Mouse (Mus musculus): Measurements from ENCODE around the gene Kcnj5. TPM values are rescaled to one million over a fixed set of nuclear protein-coding genes. Genes with fewer than 3 reads are reported as not detected.

The Kcnj5 gene
- total RNA-seq, 1 experiment = 0.13 TPM

DNA sequence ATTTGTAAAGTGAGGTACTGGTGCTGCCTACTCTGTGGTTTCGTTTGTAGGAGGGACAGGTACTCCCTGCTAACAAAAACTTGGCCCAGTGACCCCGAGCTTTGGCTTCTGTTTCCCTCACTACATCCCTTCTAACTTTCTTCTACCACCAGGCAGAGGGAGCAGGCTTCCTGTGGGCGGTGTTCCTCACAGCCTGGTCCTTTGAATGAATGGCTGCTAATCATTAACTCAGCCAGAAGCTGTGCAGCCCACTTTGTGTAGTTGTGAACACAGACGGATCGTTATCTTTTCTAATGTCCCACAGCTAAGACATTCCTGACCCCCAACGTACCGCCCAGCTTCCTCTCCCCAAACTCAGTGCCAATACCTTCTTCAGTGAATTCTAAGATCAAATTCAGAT is 52.5 kb downstream of the Kcnj5 start:
- H3K36me3 ChIP-seq (ENCODE audit: control insufficient read depth, insufficient read depth, low read length, poor library complexity, severe bottlenecking) = no peaks in the 10 kb centered on the region
- no peak for DNase-seq (ENCODE audit: low read depth, low spot score)
- TF ChIP-seq CHD2 (IDR thresholded peaks at IDR 0.05; ENCODE audit: low read depth, low read length) (no peak), MAFK (IDR thresholded peaks at IDR 0.05; ENCODE audit: insufficient read depth, low read depth, low read length) (no peak), ZNF384 (IDR thresholded peaks at IDR 0.05; ENCODE audit: low read depth, low read length) (no peak), ZC3H11A (IDR thresholded peaks at IDR 0.05; ENCODE audit: borderline replicate concordance, low read depth, low read length) (no peak), HCFC1 (IDR thresholded peaks at IDR 0.05; ENCODE audit: borderline replicate concordance, insufficient read depth, low read length) (no peak)
- H3K4me1 ChIP-seq (ENCODE audit: control insufficient read depth in 2 of 2, insufficient read depth in 2 of 2, low read length in 2 of 2, poor library complexity in 1 of 2) = 0 out of 4 replicates have a peak, but pooled peaks cover 0 to 5% of the 10 kb centered on the region in 2 experiments
- in situ Hi-C loops (cut with MboI; ENCODE audit: low sequenced_read_pairs in 2 of 2, unreplicated experiment in 2 of 2) = no loop called here
- H3K27ac ChIP-seq (ENCODE audit: insufficient read depth, low read depth, low read length, poor library complexity, severe bottlenecking) = no peak overlapping the region
- no peaks in the 10 kb centered on the region for H3K9me3 ChIP-seq (ENCODE audit: control insufficient read depth, insufficient read depth, low read depth, low read length)
- no peak overlapping the region for H3K4me3 ChIP-seq (ENCODE audit: insufficient read depth in 1 of 2, low read depth in 1 of 2, low read length in 2 of 2, poor library complexity in 1 of 2, severe bottlenecking in 1 of 2)
- no peak overlapping the region for H3K9ac ChIP-seq (ENCODE audit: insufficient read depth, low read depth, low read length, poor library complexity, severe bottlenecking)

DNA sequence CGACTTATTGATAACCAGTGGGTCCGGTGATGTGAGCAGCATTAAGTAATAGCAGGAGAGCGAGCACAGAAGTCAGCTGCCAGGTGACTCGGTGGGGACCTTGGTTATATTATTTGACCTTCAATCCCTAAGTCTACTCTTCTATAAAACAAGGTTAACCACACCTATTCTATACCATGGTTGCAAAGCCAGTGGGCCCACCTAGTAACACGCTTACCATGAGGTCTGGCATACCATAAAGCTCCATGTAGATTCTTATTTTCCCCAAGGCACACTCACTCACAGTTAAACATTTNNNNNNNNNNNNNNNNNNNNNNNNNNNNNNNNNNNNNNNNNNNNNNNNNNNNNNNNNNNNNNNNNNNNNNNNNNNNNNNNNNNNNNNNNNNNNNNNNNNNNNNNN is 60.6 kb downstream of the Kcnj5 start:
- DNase-seq (ENCODE audit: low read depth, low spot score) = no peak
- H3K4me3 ChIP-seq (ENCODE audit: insufficient read depth in 1 of 2, low read depth in 1 of 2, low read length in 2 of 2, poor library complexity in 1 of 2, severe bottlenecking in 1 of 2) = no peak overlapping the region
- H3K27ac ChIP-seq (ENCODE audit: insufficient read depth, low read depth, low read length, poor library complexity, severe bottlenecking) = no peak overlapping the region
- H3K9ac ChIP-seq (ENCODE audit: insufficient read depth, low read depth, low read length, poor library complexity, severe bottlenecking) = no peak overlapping the region
- in situ Hi-C loops (cut with MboI; ENCODE audit: low sequenced_read_pairs in 2 of 2, unreplicated experiment in 2 of 2) = no loop called here
- H3K9me3 ChIP-seq (ENCODE audit: control insufficient read depth, insufficient read depth, low read depth, low read length) = no peaks in the 10 kb centered on the region
- TF ChIP-seq MAFK (IDR thresholded peaks at IDR 0.05; ENCODE audit: insufficient read depth, low read depth, low read length) (no peak), HCFC1 (IDR thresholded peaks at IDR 0.05; ENCODE audit: borderline replicate concordance, insufficient read depth, low read length) (no peak), CHD2 (IDR thresholded peaks at IDR 0.05; ENCODE audit: low read depth, low read length) (no peak), ZNF384 (IDR thresholded peaks at IDR 0.05; ENCODE audit: low read depth, low read length) (no peak), ZC3H11A (IDR thresholded peaks at IDR 0.05; ENCODE audit: borderline replicate concordance, low read depth, low read length) (no peak)
- no peaks in the 10 kb centered on the region for H3K36me3 ChIP-seq (ENCODE audit: control insufficient read depth, insufficient read depth, low read length, poor library complexity, severe bottlenecking)
- H3K4me1 ChIP-seq (ENCODE audit: control insufficient read depth in 2 of 2, insufficient read depth in 2 of 2, low read length in 2 of 2, poor library complexity in 1 of 2) = no peaks in the 10 kb centered on the region

GRCm38 (mm10) chr9:32280456-32280855 is 63.7 kb downstream of the Kcnj5 start:
- DNase-seq (ENCODE audit: low read depth, low spot score) = no peak
- H3K4me1 ChIP-seq (ENCODE audit: control insufficient read depth in 2 of 2, insufficient read depth in 2 of 2, low read length in 2 of 2, poor library complexity in 1 of 2) = no peaks in the 10 kb centered on the region
- no peak overlapping the region for H3K27ac ChIP-seq (ENCODE audit: insufficient read depth, low read depth, low read length, poor library complexity, severe bottlenecking)
- H3K9me3 ChIP-seq (ENCODE audit: control insufficient read depth, insufficient read depth, low read depth, low read length) = no peaks in the 10 kb centered on the region
- H3K9ac ChIP-seq (ENCODE audit: insufficient read depth, low read depth, low read length, poor library complexity, severe bottlenecking) = no peak overlapping the region
- H3K4me3 ChIP-seq (ENCODE audit: insufficient read depth in 1 of 2, low read depth in 1 of 2, low read length in 2 of 2, poor library complexity in 1 of 2, severe bottlenecking in 1 of 2) = no peak overlapping the region
- TF ChIP-seq HCFC1 (IDR thresholded peaks at IDR 0.05; ENCODE audit: borderline replicate concordance, insufficient read depth, low read length) (no peak), ZC3H11A (IDR thresholded peaks at IDR 0.05; ENCODE audit: borderline replicate concordance, low read depth, low read length) (no peak), ZNF384 (IDR thresholded peaks at IDR 0.05; ENCODE audit: low read depth, low read length) (no peak), CHD2 (IDR thresholded peaks at IDR 0.05; ENCODE audit: low read depth, low read length) (no peak), MAFK (IDR thresholded peaks at IDR 0.05; ENCODE audit: insufficient read depth, low read depth, low read length) (no peak)
- in situ Hi-C loops (cut with MboI; ENCODE audit: low sequenced_read_pairs in 2 of 2, unreplicated experiment in 2 of 2) = no loop called here
- no peaks in the 10 kb centered on the region for H3K36me3 ChIP-seq (ENCODE audit: control insufficient read depth, insufficient read depth, low read length, poor library complexity, severe bottlenecking)

DNA sequence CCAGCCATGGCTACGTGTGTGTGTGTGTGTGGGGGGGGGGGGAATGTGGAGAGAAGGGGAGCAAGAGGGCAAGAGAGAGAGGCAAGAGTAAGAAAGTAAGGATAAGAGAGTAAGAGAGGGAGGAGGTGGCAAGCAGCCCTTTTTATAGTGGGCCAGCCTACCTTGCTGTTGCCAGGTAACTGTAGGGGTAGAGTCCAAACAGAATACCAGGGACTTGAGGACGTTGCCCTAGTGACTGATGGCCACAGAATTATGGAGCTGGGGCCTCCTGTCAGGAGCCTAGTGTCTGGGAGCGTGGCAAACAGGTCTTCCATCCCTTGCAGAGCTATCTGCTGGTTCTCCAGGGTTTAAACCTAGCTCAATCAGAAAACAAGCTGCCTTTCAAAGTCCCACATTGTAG is 64.4 kb downstream of the Kcnj5 start:
- Histone ChIP-seq H3K4me1 (ENCODE audit: control insufficient read depth in 2 of 2, insufficient read depth in 2 of 2, low read length in 2 of 2, poor library complexity in 1 of 2) (no peaks in the 10 kb centered on the region), H3K36me3 (ENCODE audit: control insufficient read depth, insufficient read depth, low read length, poor library complexity, severe bottlenecking) (no peaks in the 10 kb centered on the region), H3K27ac (ENCODE audit: insufficient read depth, low read depth, low read length, poor library complexity, severe bottlenecking) (no peak overlapping the region), H3K9me3 (ENCODE audit: control insufficient read depth, insufficient read depth, low read depth, low read length) (no peaks in the 10 kb centered on the region), H3K9ac (ENCODE audit: insufficient read depth, low read depth, low read length, poor library complexity, severe bottlenecking) (no peak overlapping the region), H3K4me3 (ENCODE audit: insufficient read depth in 1 of 2, low read depth in 1 of 2, low read length in 2 of 2, poor library complexity in 1 of 2, severe bottlenecking in 1 of 2) (no peak overlapping the region)
- no peak for DNase-seq (ENCODE audit: low read depth, low spot score)
- no peak for TF ChIP-seq MAFK (IDR thresholded peaks at IDR 0.05; ENCODE audit: insufficient read depth, low read depth, low read length)
- TF ChIP-seq CHD2 (IDR thresholded peaks at IDR 0.05; ENCODE audit: low read depth, low read length) = no peak
- no peak for TF ChIP-seq ZNF384 (IDR thresholded peaks at IDR 0.05; ENCODE audit: low read depth, low read length)
- TF ChIP-seq ZC3H11A (IDR thresholded peaks at IDR 0.05; ENCODE audit: borderline replicate concordance, low read depth, low read length) = no peak
- no peak for TF ChIP-seq HCFC1 (IDR thresholded peaks at IDR 0.05; ENCODE audit: borderline replicate concordance, insufficient read depth, low read length)
- in situ Hi-C loops (cut with MboI; ENCODE audit: low sequenced_read_pairs in 2 of 2, unreplicated experiment in 2 of 2) = loop anchor here in 1 of 2 experiments (10.0 kb wide), 1 partner anchor 65 kb away; the partner anchor contains the start of gene Kcnj5

GRCm38 (mm10) chr9:32278052-32278451 is 66.1 kb downstream of the Kcnj5 start:
- Histone ChIP-seq H3K27ac (ENCODE audit: insufficient read depth, low read depth, low read length, poor library complexity, severe bottlenecking) (no peak overlapping the region), H3K36me3 (ENCODE audit: control insufficient read depth, insufficient read depth, low read length, poor library complexity, severe bottlenecking) (no peaks in the 10 kb centered on the region), H3K4me1 (ENCODE audit: control insufficient read depth in 2 of 2, insufficient read depth in 2 of 2, low read length in 2 of 2, poor library complexity in 1 of 2) (no peaks in the 10 kb centered on the region), H3K9me3 (ENCODE audit: control insufficient read depth, insufficient read depth, low read depth, low read length) (no peaks in the 10 kb centered on the region), H3K9ac (ENCODE audit: insufficient read depth, low read depth, low read length, poor library complexity, severe bottlenecking) (no peak overlapping the region), H3K4me3 (ENCODE audit: insufficient read depth in 1 of 2, low read depth in 1 of 2, low read length in 2 of 2, poor library complexity in 1 of 2, severe bottlenecking in 1 of 2) (no peak overlapping the region)
- in situ Hi-C loops (cut with MboI; ENCODE audit: low sequenced_read_pairs in 2 of 2, unreplicated experiment in 2 of 2) = loop anchor here in 1 of 2 experiments (10.0 kb wide), 1 partner anchor 67 kb away; the partner anchor contains the start of gene Kcnj5
- no peak for DNase-seq (ENCODE audit: low read depth, low spot score)
- TF ChIP-seq ZC3H11A (IDR thresholded peaks at IDR 0.05; ENCODE audit: borderline replicate concordance, low read depth, low read length) = no peak
- no peak for TF ChIP-seq MAFK (IDR thresholded peaks at IDR 0.05; ENCODE audit: insufficient read depth, low read depth, low read length)
- no peak for TF ChIP-seq CHD2 (IDR thresholded peaks at IDR 0.05; ENCODE audit: low read depth, low read length)
- no peak for TF ChIP-seq HCFC1 (IDR thresholded peaks at IDR 0.05; ENCODE audit: borderline replicate concordance, insufficient read depth, low read length)
- TF ChIP-seq ZNF384 (IDR thresholded peaks at IDR 0.05; ENCODE audit: low read depth, low read length) = no peak

Measured in ES-E14 (cell line).